Mouse (Mus musculus): ENCODE measurements around the gene Wdfy2. TPM values are rescaled to one million over a fixed set of nuclear protein-coding genes. Genes with fewer than 3 reads are reported as not detected.
"Not testable (repeated sequence)": the region's sequence is repeated elsewhere in the genome, so short reads cannot be mapped to it uniquely, and the experiment has no call there.

Gene Wdfy2
- polyA plus RNA-seq, 1 experiment from 2014 or later: 8.9 TPM

DNA sequence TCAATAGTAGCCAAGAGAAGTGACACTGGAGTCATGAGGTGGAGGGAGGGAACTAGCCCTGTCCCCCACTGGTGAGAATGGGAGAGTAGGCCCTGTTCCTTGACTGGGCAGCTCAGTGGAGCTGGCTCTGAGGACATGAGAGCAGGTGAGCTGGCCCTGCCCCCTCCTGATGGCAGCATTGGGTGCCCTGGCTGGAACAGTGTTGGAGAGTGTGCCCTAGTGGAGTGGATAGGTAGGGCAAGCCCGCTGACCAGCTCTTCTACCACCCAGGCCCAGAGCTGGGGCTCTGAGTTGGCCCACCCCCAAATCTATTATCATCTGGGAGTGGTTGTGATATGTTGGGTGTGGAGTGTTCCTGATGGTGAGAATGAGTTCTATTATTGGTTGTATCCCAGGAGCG, 47.7 kb downstream of the Wdfy2 start:
- Histone ChIP-seq H3K4me3 (no peak overlapping the region), H3K27ac (peak overlapping the region; percentile 47), H3K36me3 (no peaks in the 10 kb centered on the region; the same call in 1 of the 2 replicates), H3K4me1 (peaks cover 33% of the 10 kb centered on the region), H3K9me3 (no peaks in the 10 kb centered on the region), H3K27me3 (ENCODE audit: insufficient read depth, poor library complexity, severe bottlenecking) (no peaks in the 10 kb centered on the region)
- WGBS: 84% methylated on average over 2 of the region's 2 CpGs
- DNase-seq (ENCODE audit: low spot score): peak; percentile 52

DNA sequence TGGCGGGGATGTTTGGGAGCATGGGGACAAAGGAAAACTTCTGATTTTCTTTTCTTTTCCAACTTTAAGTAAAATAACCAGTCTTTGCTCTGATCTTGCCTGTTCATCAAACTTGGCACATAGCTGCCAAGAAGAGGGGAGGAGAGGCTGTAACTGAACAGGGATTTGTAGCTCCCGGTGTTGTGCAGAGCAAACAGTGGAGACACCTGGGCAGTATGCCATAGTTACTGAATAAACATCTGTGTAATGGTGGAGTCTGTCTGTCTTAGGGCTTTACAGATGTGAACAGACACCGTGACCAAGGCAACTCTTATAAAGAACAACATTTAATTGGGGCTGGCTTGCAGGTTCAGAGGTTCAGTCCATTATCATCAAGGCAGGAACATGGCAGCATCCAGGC, 53.9 kb downstream of the Wdfy2 start:
- 95% methylated on average over 3 of the region's 3 CpGs for WGBS
- Histone ChIP-seq H3K27me3 (ENCODE audit: insufficient read depth, poor library complexity, severe bottlenecking) (no peaks in the 10 kb centered on the region), H3K9me3 (no peaks in the 10 kb centered on the region), H3K36me3 (no peaks in the 10 kb centered on the region; the same call in 1 of the 2 replicates), H3K27ac (no peak overlapping the region), H3K4me3 (no peak overlapping the region), H3K4me1 (peaks cover 16% of the 10 kb centered on the region)
- peak; percentile 17 for DNase-seq (ENCODE audit: low spot score)

- DNase-seq (ENCODE audit: low spot score): peak; percentile 70
- Histone ChIP-seq H3K4me1 (peaks cover 16% of the 10 kb centered on the region), H3K4me3 (no peak overlapping the region), H3K27ac (no peak overlapping the region), H3K27me3 (ENCODE audit: insufficient read depth, poor library complexity, severe bottlenecking) (no peaks in the 10 kb centered on the region), H3K9me3 (no peaks in the 10 kb centered on the region), H3K36me3 (no peaks in the 10 kb centered on the region; the same call in 1 of the 2 replicates)
- 61% methylated on average over 8 of the region's 8 CpGs for WGBS
Observed at GRCm38 (mm10) chr14:62892771-62893641, 55.5 kb downstream of the Wdfy2 start.

DNA sequence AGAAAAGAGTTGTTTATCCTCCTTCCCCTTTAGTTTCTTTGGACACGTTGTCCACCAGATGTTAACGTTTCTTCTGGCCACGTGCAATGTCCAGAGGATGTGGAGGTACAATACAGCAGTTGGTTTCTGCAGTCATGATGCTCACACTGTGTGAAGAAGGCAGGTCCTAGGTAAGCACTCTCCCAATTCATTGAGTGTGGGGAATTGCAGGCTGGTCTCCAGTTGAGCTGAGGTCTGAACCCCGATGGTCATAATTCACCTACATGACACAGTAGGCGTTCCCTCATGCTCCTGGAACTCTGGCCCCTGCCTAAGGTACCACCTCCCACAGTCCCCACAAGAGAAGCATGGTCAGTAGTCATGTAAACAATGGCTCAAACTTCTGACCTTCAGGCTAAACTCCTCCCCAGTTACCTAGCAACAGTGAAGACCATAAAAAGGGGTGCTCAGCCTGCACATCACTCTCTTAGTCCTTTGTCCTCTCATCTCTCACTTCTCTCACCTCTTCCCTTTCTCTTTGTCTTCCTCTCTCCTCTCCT, 56.2 kb downstream of the Wdfy2 start:
- H3K4me3 ChIP-seq; H3K27ac ChIP-seq; H3K27me3 ChIP-seq (ENCODE audit: insufficient read depth, poor library complexity, severe bottlenecking); H3K36me3 ChIP-seq; H3K9me3 ChIP-seq: not testable (repeated sequence)
- peaks cover 16% of the 10 kb centered on the region for H3K4me1 ChIP-seq
- DNase-seq (ENCODE audit: low spot score): peak; percentile 57
- 64% methylated on average over 5 of the region's 5 CpGs for WGBS

- Histone ChIP-seq H3K9me3 (no peaks in the 10 kb centered on the region), H3K4me1 (peaks cover 16% of the 10 kb centered on the region), H3K27me3 (ENCODE audit: insufficient read depth, poor library complexity, severe bottlenecking) (no peaks in the 10 kb centered on the region), H3K36me3 (no peaks in the 10 kb centered on the region), H3K27ac (no peak overlapping the region), H3K4me3 (no peak overlapping the region)
- peak; percentile 56 for DNase-seq (ENCODE audit: low spot score)
- WGBS: 88% methylated on average over 8 of the region's 8 CpGs
Observed at GRCm38 (mm10) chr14:62894924-62895840, 57.7 kb downstream of the Wdfy2 start.

DNA sequence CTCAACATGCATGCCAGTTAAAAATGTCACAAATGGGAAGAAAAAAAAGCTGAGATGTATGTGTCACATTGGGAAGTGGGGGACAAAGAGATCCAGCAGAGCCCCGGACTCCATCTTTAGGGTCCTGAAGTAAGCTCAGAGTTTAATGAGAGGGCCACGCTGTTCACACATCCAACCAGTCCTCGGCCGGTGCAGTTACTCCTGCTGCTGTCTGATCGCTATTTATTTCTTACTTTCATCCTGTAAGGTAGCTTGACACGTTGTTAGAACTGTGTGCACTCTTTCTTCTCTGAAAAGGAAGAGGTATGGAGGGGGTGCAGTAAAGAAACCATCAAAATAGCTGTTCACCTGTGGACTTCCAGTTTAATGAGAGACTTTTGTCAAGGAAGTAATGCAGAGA, 60.6 kb downstream of the Wdfy2 start:
- H3K27me3 ChIP-seq (ENCODE audit: insufficient read depth, poor library complexity, severe bottlenecking): no peaks in the 10 kb centered on the region
- H3K9me3 ChIP-seq: no peaks in the 10 kb centered on the region
- 89% methylated on average over 6 of the region's 6 CpGs for WGBS
- H3K36me3 ChIP-seq: no peaks in the 10 kb centered on the region
- H3K4me3 ChIP-seq: no peak overlapping the region
- peaks cover 13% of the 10 kb centered on the region for H3K4me1 ChIP-seq
- DNase-seq (ENCODE audit: low spot score): peak; percentile 59
- H3K27ac ChIP-seq: no peak overlapping the region

DNA sequence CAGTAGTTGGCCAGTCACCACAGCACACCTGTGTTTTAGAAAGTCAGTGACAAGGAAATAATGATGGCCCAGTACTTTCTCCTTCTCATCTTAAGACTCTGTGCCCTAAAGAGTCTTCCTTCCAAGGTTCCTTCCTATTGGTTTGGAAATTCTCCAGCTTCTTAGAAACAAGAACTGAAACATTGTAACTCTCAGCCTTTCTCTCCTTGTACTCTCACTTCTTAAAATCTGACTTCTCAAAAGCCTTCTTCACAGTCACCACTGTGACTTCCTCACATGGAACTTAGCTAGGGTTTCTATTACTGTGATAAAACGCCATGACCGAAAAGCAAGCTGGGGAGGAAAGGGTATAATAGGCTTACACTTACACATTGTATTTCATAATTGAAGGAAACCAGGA, 70.4 kb downstream of the Wdfy2 start:
- no peak overlapping the region for H3K27ac ChIP-seq
- DNase-seq (ENCODE audit: low spot score): peak; percentile 36
- H3K27me3 ChIP-seq (ENCODE audit: insufficient read depth, poor library complexity, severe bottlenecking): no peaks in the 10 kb centered on the region
- H3K9me3 ChIP-seq: no peaks in the 10 kb centered on the region
- peaks cover 34% of the 10 kb centered on the region for H3K4me1 ChIP-seq
- WGBS: 96% methylated on average over 2 of the region's 2 CpGs
- H3K36me3 ChIP-seq: no peaks in the 10 kb centered on the region
- H3K4me3 ChIP-seq: no peak overlapping the region

DNA sequence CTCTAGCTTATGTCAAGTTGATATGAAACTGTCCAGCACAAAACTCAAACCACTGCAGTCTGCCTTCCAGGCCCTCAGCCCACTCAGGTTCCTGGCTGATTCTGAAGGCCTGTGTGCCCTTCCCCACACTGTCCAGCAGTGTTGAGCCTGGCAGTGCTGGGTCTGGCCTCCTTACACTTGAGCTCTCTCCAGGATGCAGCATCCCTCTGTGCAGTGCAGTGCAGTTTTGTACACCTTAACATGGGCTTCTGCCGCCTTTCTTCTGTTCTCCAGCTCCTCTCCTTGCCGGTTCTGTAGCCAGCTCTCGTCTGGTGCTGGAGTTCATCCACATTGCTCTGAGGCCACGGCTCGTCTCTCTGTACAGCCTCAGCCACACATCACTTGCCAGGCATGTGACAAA, 71.1 kb downstream of the Wdfy2 start:
- Histone ChIP-seq H3K4me1 (peaks cover 34% of the 10 kb centered on the region), H3K36me3 (no peaks in the 10 kb centered on the region), H3K9me3 (no peaks in the 10 kb centered on the region), H3K27me3 (ENCODE audit: insufficient read depth, poor library complexity, severe bottlenecking) (no peaks in the 10 kb centered on the region), H3K27ac (peak overlapping the region; percentile 81), H3K4me3 (no peak overlapping the region)
- 58% methylated on average over 5 of the region's 5 CpGs for WGBS
- peak; percentile 70 for DNase-seq (ENCODE audit: low spot score)

DNA sequence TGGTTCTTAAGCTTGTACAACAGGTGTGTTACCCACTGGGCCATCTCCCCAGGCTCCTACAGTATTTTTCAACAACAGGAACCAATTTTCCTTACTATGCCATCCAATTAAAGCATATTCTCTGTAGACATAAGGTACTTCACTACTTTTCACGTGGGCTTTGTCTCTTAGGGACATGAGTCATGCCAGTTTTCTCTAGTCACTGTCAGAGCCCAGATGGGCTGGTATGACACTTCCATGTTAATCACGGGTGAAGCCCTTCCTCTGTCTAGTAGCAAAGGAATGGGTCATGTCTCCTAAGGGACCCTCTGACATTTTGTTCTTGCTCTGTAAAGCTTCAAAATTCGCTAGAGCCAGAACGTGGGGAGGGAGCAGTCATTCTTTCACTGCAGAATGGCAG, 73.4 kb downstream of the Wdfy2 start:
- WGBS: 82% methylated on average over 4 of the region's 4 CpGs
- Histone ChIP-seq H3K9me3 (no peaks in the 10 kb centered on the region), H3K27me3 (ENCODE audit: insufficient read depth, poor library complexity, severe bottlenecking) (no peaks in the 10 kb centered on the region), H3K4me3 (no peak overlapping the region), H3K4me1 (peaks cover 40% of the 10 kb centered on the region), H3K27ac (peak overlapping the region; percentile 65; the same call in 1 of the 2 replicates), H3K36me3 (no peaks in the 10 kb centered on the region)
- no peak for DNase-seq (ENCODE audit: low spot score)

DNA sequence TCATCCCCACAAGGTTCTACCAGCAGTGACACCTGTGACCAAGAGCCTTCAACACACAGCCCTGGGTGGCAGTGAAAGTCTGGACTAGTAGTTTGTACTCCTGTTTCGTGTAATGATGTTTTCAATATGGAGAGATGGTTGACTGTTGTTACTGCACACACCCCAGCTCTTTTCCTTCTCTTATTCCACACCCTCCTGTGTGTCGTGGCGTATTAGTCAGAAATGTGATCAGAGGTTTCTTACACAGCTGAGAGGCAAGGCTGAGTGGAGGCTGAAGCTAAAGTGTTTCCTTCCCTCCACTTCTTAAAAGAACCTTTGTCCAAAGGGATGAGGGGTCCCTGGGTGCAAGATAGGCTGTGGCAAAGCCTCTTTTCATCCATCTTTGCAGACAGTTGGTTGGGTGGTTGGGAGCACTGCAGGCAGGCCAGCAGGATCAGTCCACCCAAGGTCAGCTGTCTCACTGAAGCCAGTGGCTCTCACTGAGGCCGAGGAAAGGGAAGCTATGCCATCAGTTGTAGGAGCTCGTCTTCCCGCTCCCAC, 77.7 kb downstream of the Wdfy2 start:
- WGBS: 78% methylated on average over 6 of the region's 6 CpGs

GRCm38 (mm10) chr14:62916488-62917034, 79.1 kb downstream of the Wdfy2 start:
- 56% methylated on average over 10 of the region's 10 CpGs for WGBS
- peak; percentile 68 for DNase-seq (ENCODE audit: low spot score)
- H3K27me3 ChIP-seq (ENCODE audit: insufficient read depth, poor library complexity, severe bottlenecking): no peaks in the 10 kb centered on the region
- H3K9me3 ChIP-seq: no peaks in the 10 kb centered on the region
- no peaks in the 10 kb centered on the region for H3K36me3 ChIP-seq
- no peak overlapping the region for H3K27ac ChIP-seq
- H3K4me1 ChIP-seq: peaks cover 15% of the 10 kb centered on the region; the same call in 1 of the 2 replicates
- no peak overlapping the region for H3K4me3 ChIP-seq

More for the DNA sequence above, 77.7 kb downstream of the Wdfy2 start:
- Histone ChIP-seq H3K27me3 (ENCODE audit: insufficient read depth, poor library complexity, severe bottlenecking) (no peaks in the 10 kb centered on the region), H3K27ac (no peak overlapping the region), H3K4me3 (no peak overlapping the region), H3K4me1 (peaks cover 27% of the 10 kb centered on the region), H3K36me3 (no peaks in the 10 kb centered on the region), H3K9me3 (no peaks in the 10 kb centered on the region)
- peak; percentile 63 for DNase-seq (ENCODE audit: low spot score)

DNA sequence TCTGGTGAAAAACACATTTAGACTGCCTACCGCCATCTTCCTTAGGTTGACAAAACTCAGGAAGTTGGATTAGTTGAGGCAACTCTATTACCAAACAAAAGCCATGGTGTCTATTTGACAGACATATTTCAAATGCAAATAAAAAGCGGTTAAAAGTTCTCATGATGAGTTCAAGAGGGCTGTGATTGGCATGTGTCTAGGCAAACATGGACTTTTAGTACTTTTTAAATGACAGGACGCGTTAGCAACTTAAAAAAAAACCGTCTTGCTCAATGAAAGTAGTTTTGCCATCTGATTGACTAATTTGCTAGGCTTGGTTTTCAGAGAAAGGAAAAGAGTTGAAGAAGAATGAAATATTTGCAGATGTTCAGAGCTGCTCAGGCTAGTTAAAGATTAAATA, 83.9 kb downstream of the Wdfy2 start:
- Histone ChIP-seq H3K36me3 (peaks cover 8% of the 10 kb centered on the region), H3K4me1 (peaks cover 3% of the 10 kb centered on the region; the same call in 1 of the 2 replicates), H3K27ac (no peak overlapping the region), H3K4me3 (no peak overlapping the region), H3K27me3 (ENCODE audit: insufficient read depth, poor library complexity, severe bottlenecking) (no peaks in the 10 kb centered on the region), H3K9me3 (no peaks in the 10 kb centered on the region)
- DNase-seq (ENCODE audit: low spot score): no peak
- 93% methylated on average over 5 of the region's 5 CpGs for WGBS

Data from heart, embryonic 10.5 days (tissue).